Mouse (Mus musculus) ovary, postnatal 36 days (tissue): ENCODE results near the gene Vgll4.
"Not testable (repeated sequence)": the region's sequence is repeated elsewhere in the genome, so short reads cannot be mapped to it uniquely, and the experiment has no call there.

Experiments used
- DNase-seq: peaks from one replicate; pipeline ENCODE4 v3.0.0; 2022; ENCODE audit warnings: low spot score, mixed read lengths

Gene Vgll4

GRCm38 (mm10) chr6:114939666-114940065 lies 30.1 kb downstream of the Vgll4 start:
- DNase-seq = no peak

- no peak for DNase-seq
Measured at GRCm38 (mm10) chr6:114936941-114937313, 32.9 kb downstream of the Vgll4 start.

- no peak for DNase-seq
Measured at GRCm38 (mm10) chr6:114936297-114936940, 33.4 kb downstream of the Vgll4 start.

- DNase-seq = no peak
Measured at GRCm38 (mm10) chr6:114935362-114935761, 34.4 kb downstream of the Vgll4 start.

- no peak for DNase-seq
Measured at GRCm38 (mm10) chr6:114934045-114934444, 35.7 kb downstream of the Vgll4 start.

GRCm38 (mm10) chr6:114932991-114933392 lies 36.8 kb downstream of the Vgll4 start:
- DNase-seq = no peak

GRCm38 (mm10) chr6:114932116-114932500 lies 37.7 kb downstream of the Vgll4 start:
- DNase-seq = no peak

- no peak for DNase-seq
Measured at GRCm38 (mm10) chr6:114931212-114932115, 38.3 kb downstream of the Vgll4 start.

- DNase-seq = no peak
Measured at GRCm38 (mm10) chr6:114930646-114931045, 39.1 kb downstream of the Vgll4 start.

GRCm38 (mm10) chr6:114930038-114930591 lies 39.7 kb downstream of the Vgll4 start:
- DNase-seq = peak; percentile 34

- DNase-seq = no peak
Measured at GRCm38 (mm10) chr6:114929346-114929745, 40.4 kb downstream of the Vgll4 start.

GRCm38 (mm10) chr6:114928462-114928861 lies 41.3 kb downstream of the Vgll4 start:
- DNase-seq = peak; percentile 64

GRCm38 (mm10) chr6:114927400-114927799 lies 42.4 kb downstream of the Vgll4 start:
- DNase-seq = no peak

- no peak for DNase-seq
Measured at GRCm38 (mm10) chr6:114926369-114927157, 43.2 kb downstream of the Vgll4 start.

GRCm38 (mm10) chr6:114925196-114925595 lies 44.6 kb downstream of the Vgll4 start:
- DNase-seq = no peak

- not testable (repeated sequence) for DNase-seq
Measured at GRCm38 (mm10) chr6:114922355-114923096, 47.3 kb downstream of the Vgll4 start.

- peak; percentile 85 for DNase-seq
Measured at GRCm38 (mm10) chr6:114921632-114922354, 48.0 kb downstream of the Vgll4 start.

GRCm38 (mm10) chr6:114920523-114921445 lies 49.0 kb downstream of the Vgll4 start:
- peak; percentile 54 for DNase-seq

- no peak for DNase-seq
Measured at GRCm38 (mm10) chr6:114919670-114920313, 50.0 kb downstream of the Vgll4 start.
